Mouse (Mus musculus) forebrain, embryonic 11.5 days (tissue): Measurements from ENCODE around the gene Izumo1r. TPM values are rescaled to one million over a fixed set of nuclear protein-coding genes. Genes with fewer than 3 reads are reported as not detected.

Experiments used
- ATAC-seq: fragments of 200-750 bp; cut with Nextera tagmentation; replicated peaks from 2 replicates; pipeline ENCODE4 v1.8.0; 2017; ENCODE audit warnings: moderate TSS enrichment; ENCODE audit not compliant: low FRiP score
- DNase-seq: peaks from one replicate; pipeline ENCODE4 v3.0.0-alpha.2; 2017; ENCODE audit warnings: low spot score
- H3K27ac ChIP-seq: fragments of 300-500 bp; sonication (generic); 2 replicates; pipeline ENCODE4 v1.5.1; 2014; ENCODE audit warnings: low read depth, low read length
- H3K27me3 ChIP-seq: fragments of 300-500 bp; sonication (generic); 2 replicates; pipeline ENCODE4 v1.6.1; 2014; ENCODE audit warnings: mild to moderate bottlenecking, low read length, mixed read lengths; ENCODE audit not compliant: control insufficient read depth, insufficient read depth
- H3K36me3 ChIP-seq: fragments of 300-500 bp; sonication (generic); 2 replicates; pipeline ENCODE4 v1.6.1; 2014; ENCODE audit warnings: mild to moderate bottlenecking, low read length, moderate library complexity, mixed read lengths; ENCODE audit not compliant: control insufficient read depth, insufficient read depth
- H3K4me1 ChIP-seq: fragments of 300-500 bp; sonication (generic); replicated peaks from 2 replicates; pipeline ENCODE4 v1.6.1; 2014; ENCODE audit warnings: low read length, mixed read lengths; ENCODE audit not compliant: control insufficient read depth, insufficient read depth
- H3K4me2 ChIP-seq: fragments of 300-500 bp; sonication (generic); 2 replicates; pipeline ENCODE4 v1.6.1; 2014; ENCODE audit warnings: low read depth, mild to moderate bottlenecking, low read length, moderate library complexity, mixed read lengths; ENCODE audit not compliant: severe bottlenecking
- H3K4me3 ChIP-seq: fragments of 300-500 bp; sonication (generic); 2 replicates; pipeline ENCODE4 v1.5.1; 2014; ENCODE audit warnings: low read depth, low read length
- H3K9ac ChIP-seq: fragments of 300-500 bp; sonication (generic); 2 replicates; pipeline ENCODE4 v1.6.1; 2014; ENCODE audit warnings: low read length
- H3K9me3 ChIP-seq: fragments of 300-500 bp; sonication (generic); 2 replicates; pipeline ENCODE4 v1.6.1; 2016; ENCODE audit warnings: low read length, mixed read lengths; ENCODE audit not compliant: control insufficient read depth
- WGBS: fragments of 180-500 bp; shearing (Covaris S2); extraction: QIAGEN DNeasy Blood & Tissue Kit; methylation state at CpG from one replicate; pipeline ENCODE4 v1.1.7; 2014; 5-methylcytosine and 5-hydroxymethylcytosine counted together
- polyA plus RNA-seq: library from polyadenylated mRNA; unstranded; fragments of >200 nt; fragmentation: Nextera tagmentation; extraction: Ambion mirVana; gene quantifications from 2 replicates; pipeline ENCODE4 v1.2.1, GENCODE M21; 2014

Izumo1r gene
- polyA plus RNA-seq, 1 experiment from 2014 or later = not detected

DNA sequence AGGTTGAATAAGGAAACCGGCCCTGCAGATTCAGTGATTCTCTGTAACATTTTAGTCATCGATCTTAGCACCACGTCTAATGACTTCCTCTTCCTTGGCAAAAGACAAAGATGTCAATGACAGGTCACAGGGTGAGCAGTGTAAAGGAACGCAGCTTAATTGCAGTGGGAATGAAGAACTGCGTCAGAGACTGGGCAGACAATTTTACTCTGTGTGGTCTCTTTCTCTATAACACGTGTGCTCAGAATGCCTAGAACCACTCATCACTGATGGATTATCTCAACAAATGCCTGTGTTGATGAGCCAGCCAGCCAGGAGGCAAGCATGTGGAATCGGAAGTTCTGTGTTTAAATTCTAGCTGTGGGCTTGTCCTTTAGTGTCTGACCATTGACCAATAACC is 28.2 kb upstream of the Izumo1r start:
- no peak for DNase-seq
- no peaks in the 10 kb centered on the region for H3K27me3 ChIP-seq
- H3K4me1 ChIP-seq = no peaks in the 10 kb centered on the region
- H3K9ac ChIP-seq = no peak overlapping the region
- no peaks in the 10 kb centered on the region for H3K36me3 ChIP-seq
- no peak overlapping the region for H3K27ac ChIP-seq
- ATAC-seq = no peak
- H3K4me3 ChIP-seq = no peak overlapping the region
- H3K4me2 ChIP-seq = no peak overlapping the region
- 79% methylated on average over 7 of the region's 7 CpGs for WGBS
- H3K9me3 ChIP-seq = no peaks in the 10 kb centered on the region

DNA sequence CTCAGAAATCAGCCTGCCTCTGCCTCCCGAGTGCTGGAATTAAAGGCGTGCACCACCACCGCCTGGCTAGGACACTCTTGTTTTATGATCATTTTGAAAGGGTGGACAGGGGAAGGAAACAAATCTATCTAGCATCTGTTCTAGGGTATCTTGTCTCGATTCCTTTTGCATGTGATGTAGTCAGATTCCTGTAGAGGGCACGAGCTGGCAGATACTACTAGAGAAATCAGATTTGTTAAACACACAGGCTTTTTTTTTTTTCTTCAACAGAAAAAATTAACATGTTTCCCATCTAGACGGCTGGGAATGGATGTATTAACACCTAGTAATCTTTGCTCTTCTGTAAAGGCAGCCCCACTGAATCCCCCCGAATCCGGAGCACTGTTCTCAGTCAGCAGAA is 27.5 kb upstream of the Izumo1r start:
- Histone ChIP-seq H3K36me3 (no peaks in the 10 kb centered on the region), H3K4me2 (no peak overlapping the region), H3K4me1 (no peaks in the 10 kb centered on the region), H3K4me3 (no peak overlapping the region), H3K27ac (no peak overlapping the region), H3K27me3 (no peaks in the 10 kb centered on the region), H3K9me3 (no peaks in the 10 kb centered on the region), H3K9ac (no peak overlapping the region)
- DNase-seq (no peak), ATAC-seq (no peak)
- 85% methylated on average over 8 of the region's 8 CpGs for WGBS

DNA sequence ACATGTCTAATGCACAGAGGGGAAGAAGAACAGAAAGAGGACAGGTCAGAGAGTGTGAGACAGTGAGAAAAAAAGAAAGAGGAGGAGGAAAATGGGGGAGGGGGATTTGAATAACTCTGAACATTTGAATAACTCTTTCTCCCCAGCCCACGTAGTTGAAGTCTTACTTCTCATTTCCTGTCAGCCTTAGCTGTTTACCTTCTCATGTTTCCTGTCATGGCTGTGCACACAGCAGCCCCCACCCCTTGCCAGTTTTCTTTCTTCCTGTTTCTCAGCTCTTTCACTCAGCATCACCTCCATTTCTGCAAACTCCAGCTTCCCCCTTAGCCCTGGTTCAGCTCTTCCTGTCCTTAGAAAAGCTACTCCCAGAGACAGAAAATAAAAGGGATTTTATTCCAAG is 22.8 kb upstream of the Izumo1r start:
- Histone ChIP-seq H3K4me3 (no peak overlapping the region), H3K4me1 (no peaks in the 10 kb centered on the region), H3K9ac (no peak overlapping the region), H3K27me3 (no peaks in the 10 kb centered on the region), H3K9me3 (no peaks in the 10 kb centered on the region), H3K27ac (no peak overlapping the region), H3K4me2 (no peak overlapping the region), H3K36me3 (no peaks in the 10 kb centered on the region)
- DNase-seq = no peak
- 52% methylated on average over 1 of the region's 1 CpGs for WGBS
- ATAC-seq = no peak

DNA sequence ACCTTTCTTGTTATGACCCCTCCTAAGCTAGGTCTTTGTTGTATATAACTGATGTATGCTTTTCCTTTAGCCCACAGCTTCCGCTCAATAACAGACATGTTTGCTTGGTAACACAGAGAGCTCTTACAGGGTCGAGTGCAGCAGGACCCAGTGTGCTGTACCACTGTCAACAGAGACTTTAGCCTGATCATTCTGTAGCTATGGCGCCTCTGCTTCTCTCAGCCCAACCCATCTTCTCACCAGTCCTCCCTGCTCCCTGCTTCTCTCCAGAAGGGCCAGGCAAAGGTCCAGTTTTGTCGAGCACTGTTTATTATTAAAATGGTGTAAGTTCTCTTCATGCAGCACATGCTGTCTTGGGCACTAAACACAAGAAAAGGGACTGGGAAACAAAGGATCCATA is 19.9 kb upstream of the Izumo1r start:
- no peaks in the 10 kb centered on the region for H3K27me3 ChIP-seq
- H3K36me3 ChIP-seq = no peaks in the 10 kb centered on the region
- no peaks in the 10 kb centered on the region for H3K4me1 ChIP-seq
- H3K9me3 ChIP-seq = no peaks in the 10 kb centered on the region
- WGBS = 78% methylated on average over 4 of the region's 4 CpGs
- no peak overlapping the region for H3K9ac ChIP-seq
- H3K4me2 ChIP-seq = no peak overlapping the region
- DNase-seq = no peak
- H3K27ac ChIP-seq = no peak overlapping the region
- no peak for ATAC-seq
- H3K4me3 ChIP-seq = no peak overlapping the region

DNA sequence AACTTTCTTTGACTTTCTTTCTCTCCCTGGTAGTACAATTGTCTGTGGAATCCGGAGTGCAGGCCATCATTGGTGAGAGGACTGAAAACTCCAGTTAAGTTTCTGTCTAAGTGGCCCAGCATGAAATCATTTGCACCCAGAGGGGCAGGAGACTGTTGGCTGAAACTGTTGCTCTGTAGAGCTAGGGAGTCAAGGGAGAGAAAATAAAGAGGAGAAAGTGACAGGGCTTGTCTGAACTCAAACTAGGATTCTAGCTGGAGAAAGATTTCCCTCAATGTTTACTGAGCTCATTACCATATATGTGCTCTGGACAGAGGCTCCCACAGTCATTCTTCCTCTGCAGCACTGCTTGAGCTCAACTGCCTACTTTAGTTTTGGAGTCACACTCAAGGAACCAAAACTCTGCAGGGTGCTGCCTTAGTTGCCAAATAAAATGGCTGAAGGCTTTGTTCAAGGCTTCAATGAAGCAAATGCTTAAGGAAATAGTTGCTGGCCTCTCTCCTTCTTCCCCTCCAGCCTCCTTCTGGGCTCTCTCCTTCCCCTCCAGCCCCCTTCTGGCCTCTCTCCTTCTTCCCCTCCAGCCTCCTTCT is 18.3 kb upstream of the Izumo1r start:
- Histone ChIP-seq H3K4me2 (no peak overlapping the region), H3K27ac (no peak overlapping the region), H3K36me3 (no peaks in the 10 kb centered on the region), H3K4me1 (no peaks in the 10 kb centered on the region), H3K9me3 (no peaks in the 10 kb centered on the region), H3K4me3 (no peak overlapping the region), H3K9ac (no peak overlapping the region), H3K27me3 (no peaks in the 10 kb centered on the region)
- DNase-seq (no peak), ATAC-seq (no peak)
- WGBS = 26% methylated on average over 1 of the region's 1 CpGs

DNA sequence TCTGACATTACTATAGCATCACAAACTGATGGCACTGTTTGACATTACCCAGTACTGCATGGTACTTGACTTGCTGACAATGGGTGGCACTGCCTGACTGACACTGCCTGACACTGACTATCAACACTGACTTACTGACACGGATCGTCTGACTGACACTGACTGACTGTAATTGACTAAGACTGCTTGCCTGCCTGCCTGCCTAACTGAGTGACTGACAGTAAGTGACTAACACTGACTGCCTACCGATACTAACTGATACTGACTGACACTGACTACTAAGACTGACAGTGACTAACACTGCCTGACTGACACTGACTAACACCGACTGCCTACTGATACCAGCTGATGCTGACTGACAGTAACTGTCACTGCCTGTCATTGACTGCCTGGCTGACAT is 17.5 kb upstream of the Izumo1r start:
- no peaks in the 10 kb centered on the region for H3K36me3 ChIP-seq
- no peak overlapping the region for H3K4me3 ChIP-seq
- 74% methylated on average over 4 of the region's 4 CpGs for WGBS
- H3K27me3 ChIP-seq = no peaks in the 10 kb centered on the region
- H3K4me2 ChIP-seq = no peak overlapping the region
- no peak overlapping the region for H3K9ac ChIP-seq
- no peaks in the 10 kb centered on the region for H3K9me3 ChIP-seq
- no peaks in the 10 kb centered on the region for H3K4me1 ChIP-seq
- no peak overlapping the region for H3K27ac ChIP-seq
- no peak for DNase-seq
- no peak for ATAC-seq

DNA sequence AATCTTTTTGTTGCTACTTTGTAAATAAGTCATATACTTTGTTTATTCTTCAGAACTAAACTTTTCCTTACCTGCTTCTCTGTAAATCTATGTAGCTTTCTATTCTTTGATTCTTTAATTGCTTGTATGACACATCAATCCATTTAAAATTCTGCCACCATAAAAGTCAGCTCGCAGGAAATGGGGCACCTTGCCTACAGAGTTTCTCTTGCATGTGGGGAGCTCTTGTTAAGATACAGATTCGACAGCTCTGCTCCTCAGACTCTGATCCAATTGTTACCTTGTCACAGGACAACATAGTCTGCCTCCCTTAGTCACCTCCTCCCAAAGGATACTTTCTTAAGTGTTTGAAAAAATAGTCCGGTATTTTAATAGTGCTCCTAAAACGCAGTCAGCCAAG is 16.9 kb upstream of the Izumo1r start:
- no peaks in the 10 kb centered on the region for H3K36me3 ChIP-seq
- WGBS = 85% methylated on average over 4 of the region's 4 CpGs

DNA sequence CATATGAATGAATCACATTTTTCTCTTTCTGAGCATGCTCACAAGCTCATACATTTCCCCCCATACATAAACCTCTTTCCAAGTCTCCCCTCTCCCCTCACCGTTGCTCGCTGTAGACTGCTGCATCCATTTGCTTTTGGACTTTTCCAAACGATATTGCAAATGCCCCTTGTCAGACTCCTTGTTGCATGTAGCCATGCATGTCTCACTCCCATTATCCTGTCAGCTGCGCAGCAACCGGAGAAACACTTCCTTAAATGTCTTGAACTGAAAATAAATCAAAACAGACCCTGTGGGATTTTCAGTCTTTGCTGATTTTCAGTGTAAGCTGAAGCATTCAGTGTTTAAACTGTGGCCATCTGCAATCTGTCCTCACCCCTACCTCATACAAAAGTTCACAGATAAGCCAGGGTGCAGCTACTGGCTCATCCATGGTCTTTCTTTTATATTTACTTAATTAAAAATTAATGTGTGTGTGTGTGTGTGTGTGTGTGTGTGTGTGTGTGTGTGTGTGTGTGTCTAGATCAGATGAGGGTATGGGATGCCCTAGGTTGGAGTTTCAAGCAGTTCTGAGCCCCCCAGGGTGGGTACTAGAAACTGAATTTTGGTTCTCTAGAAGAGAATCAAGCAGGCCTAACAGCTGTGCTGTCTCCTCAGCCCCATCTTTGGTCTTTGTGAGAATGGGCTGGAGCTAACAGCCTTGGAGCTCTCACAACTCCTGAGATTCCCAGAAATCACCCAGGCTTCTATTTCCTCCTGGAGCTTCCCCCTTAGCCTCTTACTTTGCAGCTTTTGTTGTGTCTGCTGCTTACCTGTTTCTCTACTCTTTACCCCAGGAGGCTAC is 15.3 kb upstream of the Izumo1r start:
- Histone ChIP-seq H3K36me3 (no peaks in the 10 kb centered on the region), H3K9me3 (no peaks in the 10 kb centered on the region), H3K27me3 (no peaks in the 10 kb centered on the region), H3K9ac (no peak overlapping the region), H3K4me1 (no peaks in the 10 kb centered on the region), H3K4me3 (no peak overlapping the region), H3K4me2 (no peak overlapping the region), H3K27ac (no peak overlapping the region)
- DNase-seq (no peak), ATAC-seq (no peak)
- 88% methylated on average over 5 of the region's 5 CpGs for WGBS

More for the DNA sequence above, 16.9 kb upstream of the Izumo1r start:
- H3K4me3 ChIP-seq = no peak overlapping the region
- no peak overlapping the region for H3K9ac ChIP-seq
- no peak for ATAC-seq
- no peak overlapping the region for H3K27ac ChIP-seq
- no peak for DNase-seq
- H3K4me2 ChIP-seq = no peak overlapping the region
- no peaks in the 10 kb centered on the region for H3K4me1 ChIP-seq
- H3K27me3 ChIP-seq = no peaks in the 10 kb centered on the region
- H3K9me3 ChIP-seq = no peaks in the 10 kb centered on the region

DNA sequence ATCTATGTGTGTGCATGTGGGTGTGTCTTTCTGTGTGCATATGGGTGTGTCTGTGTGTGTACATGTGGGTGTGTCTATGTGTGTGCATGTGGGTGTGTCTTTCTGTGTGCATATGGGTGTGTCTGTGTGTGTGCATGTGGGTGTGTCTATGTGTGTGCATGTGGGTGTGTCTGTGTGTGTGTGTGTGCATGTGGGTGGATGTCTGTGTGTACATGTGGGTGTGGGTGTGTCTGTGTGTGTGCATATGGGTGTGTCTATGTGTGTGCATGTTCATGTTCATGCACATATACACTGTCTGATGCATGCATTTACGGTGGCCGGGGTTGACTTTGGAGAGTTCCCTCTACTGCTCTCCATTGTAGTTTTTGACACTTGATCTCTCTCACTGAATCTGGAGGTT is 13.9 kb upstream of the Izumo1r start:
- no peak for DNase-seq

More for the DNA sequence above, 13.9 kb upstream of the Izumo1r start:
- 100% methylated on average over 2 of the region's 2 CpGs for WGBS
- no peak overlapping the region for H3K4me3 ChIP-seq
- no peaks in the 10 kb centered on the region for H3K9me3 ChIP-seq
- ATAC-seq = no peak
- no peak overlapping the region for H3K4me2 ChIP-seq
- no peaks in the 10 kb centered on the region for H3K36me3 ChIP-seq
- H3K9ac ChIP-seq = no peak overlapping the region
- H3K4me1 ChIP-seq = no peaks in the 10 kb centered on the region
- no peak overlapping the region for H3K27ac ChIP-seq
- H3K27me3 ChIP-seq = no peaks in the 10 kb centered on the region
